Mouse (Mus musculus) neural tube, embryonic 11.5 days (tissue): ENCODE results near the gene Mef2c. TPM values are rescaled to one million over a fixed set of nuclear protein-coding genes. Genes with fewer than 3 reads are reported as not detected.

Source experiments
- ATAC-seq: fragments of 200-750 bp; cut with Nextera tagmentation; 2 replicates; pipeline ENCODE4 v1.8.0; 2017; ENCODE audit warnings: moderate number of reproducible peaks, mild to moderate bottlenecking, moderate TSS enrichment, moderate library complexity; ENCODE audit not compliant: insufficient read depth, low FRiP score, low TSS enrichment
- DNase-seq: peaks from one replicate; pipeline ENCODE4 v3.0.0-alpha.2; 2015; ENCODE audit warnings: low spot score
- H3K27ac ChIP-seq: fragments of 300-500 bp; sonication (generic); 2 replicates; pipeline ENCODE4 v1.5.1; 2014; ENCODE audit warnings: low read depth, mild to moderate bottlenecking, low read length
- H3K27me3 ChIP-seq: fragments of 300-500 bp; sonication (generic); 2 replicates; pipeline ENCODE4 v1.6.1; 2014; ENCODE audit warnings: mild to moderate bottlenecking, low read length, mixed read lengths; ENCODE audit not compliant: control insufficient read depth, insufficient read depth
- H3K36me3 ChIP-seq: fragments of 300-500 bp; sonication (generic); 2 replicates; pipeline ENCODE4 v1.6.1; 2014; ENCODE audit warnings: mild to moderate bottlenecking, low read length, moderate library complexity, mixed read lengths; ENCODE audit not compliant: control insufficient read depth, insufficient read depth
- H3K4me1 ChIP-seq: fragments of 300-500 bp; sonication (generic); 2 replicates; pipeline ENCODE4 v1.6.1; 2014; ENCODE audit warnings: low read length, mixed read lengths; ENCODE audit not compliant: control insufficient read depth, insufficient read depth
- H3K4me2 ChIP-seq: fragments of 300-500 bp; sonication (generic); 2 replicates; pipeline ENCODE4 v1.6.1; 2014; ENCODE audit warnings: low read depth, mild to moderate bottlenecking, moderate library complexity
- H3K4me3 ChIP-seq: fragments of 300-500 bp; sonication (generic); 2 replicates; pipeline ENCODE4 v1.5.1; 2014; ENCODE audit warnings: low read depth, low read length
- H3K9ac ChIP-seq: fragments of 300-500 bp; sonication (generic); 2 replicates; pipeline ENCODE4 v1.6.1; 2014; ENCODE audit warnings: mild to moderate bottlenecking, low read length
- H3K9me3 ChIP-seq: fragments of 300-500 bp; sonication (generic); 2 replicates; pipeline ENCODE4 v1.6.1; 2016; ENCODE audit warnings: low read length; ENCODE audit not compliant: control insufficient read depth
- WGBS: fragments of 180-500 bp; shearing (Covaris S2); extraction: QIAGEN DNeasy Blood & Tissue Kit; methylation state at CpG from one replicate; pipeline ENCODE4 v1.1.7; 2014; 5-methylcytosine and 5-hydroxymethylcytosine counted together
- polyA plus RNA-seq: library from polyadenylated mRNA; unstranded; fragments of >200 nt; fragmentation: Nextera tagmentation; extraction: Ambion mirVana; gene quantifications from 2 replicates; pipeline ENCODE4 v1.2.1, GENCODE M21; 2014

Gene Mef2c
- polyA plus RNA-seq, 1 experiment from 2014 or later: 34.4 TPM

- Histone ChIP-seq H3K36me3 (no peaks in the 10 kb centered on the region), H3K4me3 (no peak overlapping the region), H3K4me1 (peaks cover 8% of the 10 kb centered on the region; the same call in 1 of the 2 replicates), H3K9me3 (no peaks in the 10 kb centered on the region), H3K27ac (no peak overlapping the region), H3K27me3 (no peaks in the 10 kb centered on the region), H3K9ac (no peak overlapping the region), H3K4me2 (no peak overlapping the region)
- DNase-seq: peak; percentile 16
- no peak for ATAC-seq
- 55% methylated on average over 3 of the region's 3 CpGs for WGBS
These were observed 100.5 kb downstream of the Mef2c start for GRCm38 (mm10) chr13:83604320-83604719.

GRCm38 (mm10) chr13:83604785-83605184 lies 101.0 kb downstream of the Mef2c start:
- ATAC-seq: peak; percentile 42
- Histone ChIP-seq H3K27ac (no peak overlapping the region), H3K36me3 (no peaks in the 10 kb centered on the region), H3K4me1 (peaks cover 8% of the 10 kb centered on the region; the same call in 1 of the 2 replicates), H3K9ac (no peak overlapping the region), H3K9me3 (no peaks in the 10 kb centered on the region), H3K27me3 (no peaks in the 10 kb centered on the region), H3K4me3 (no peak overlapping the region), H3K4me2 (no peak overlapping the region)
- 20% methylated on average over 4 of the region's 4 CpGs for WGBS
- peak; percentile 31 for DNase-seq

GRCm38 (mm10) chr13:83607883-83608581 lies 104.2 kb downstream of the Mef2c start:
- no peaks in the 10 kb centered on the region for H3K9me3 ChIP-seq
- H3K27me3 ChIP-seq: no peaks in the 10 kb centered on the region
- ATAC-seq (0 out of 2 replicates have a peak, but pooled peaks have one; percentile 21), DNase-seq (peak; percentile 20)
- H3K36me3 ChIP-seq: no peaks in the 10 kb centered on the region
- no peak overlapping the region for H3K27ac ChIP-seq
- no peak overlapping the region for H3K4me3 ChIP-seq
- no peak overlapping the region for H3K4me2 ChIP-seq
- no peak overlapping the region for H3K9ac ChIP-seq
- 65% methylated on average over 4 of the region's 4 CpGs for WGBS
- peaks cover 8% of the 10 kb centered on the region; the same call in 1 of the 2 replicates for H3K4me1 ChIP-seq

GRCm38 (mm10) chr13:83608851-83609516 lies 105.2 kb downstream of the Mef2c start:
- ATAC-seq: no peak
- Histone ChIP-seq H3K4me1 (peaks cover 6% of the 10 kb centered on the region; the same call in 1 of the 2 replicates), H3K9me3 (no peaks in the 10 kb centered on the region)

GRCm38 (mm10) chr13:83609517-83609878 lies 105.7 kb downstream of the Mef2c start:
- 61% methylated on average over 3 of the region's 3 CpGs for WGBS

More at GRCm38 (mm10) chr13:83608851-83609516, 105.2 kb downstream of the Mef2c start:
- no peak overlapping the region for H3K27ac ChIP-seq
- DNase-seq: no peak
- no peaks in the 10 kb centered on the region for H3K27me3 ChIP-seq
- no peak overlapping the region for H3K9ac ChIP-seq
- 57% methylated on average over 3 of the region's 3 CpGs for WGBS
- H3K4me3 ChIP-seq: no peak overlapping the region
- no peaks in the 10 kb centered on the region for H3K36me3 ChIP-seq
- no peak overlapping the region for H3K4me2 ChIP-seq

GRCm38 (mm10) chr13:83610124-83610523 lies 106.3 kb downstream of the Mef2c start:
- H3K4me1 ChIP-seq: no peaks in the 10 kb centered on the region
- 81% methylated on average over 8 of the region's 8 CpGs for WGBS
- DNase-seq (no peak), ATAC-seq (no peak)
- H3K4me2 ChIP-seq: no peak overlapping the region
- H3K27ac ChIP-seq: no peak overlapping the region
- no peaks in the 10 kb centered on the region for H3K36me3 ChIP-seq
- H3K9me3 ChIP-seq: no peaks in the 10 kb centered on the region
- no peak overlapping the region for H3K4me3 ChIP-seq
- no peaks in the 10 kb centered on the region for H3K27me3 ChIP-seq
- no peak overlapping the region for H3K9ac ChIP-seq

More at GRCm38 (mm10) chr13:83609517-83609878, 105.7 kb downstream of the Mef2c start:
- no peak overlapping the region for H3K4me3 ChIP-seq
- no peak overlapping the region for H3K4me2 ChIP-seq
- H3K4me1 ChIP-seq: peaks cover 6% of the 10 kb centered on the region; the same call in 1 of the 2 replicates
- ATAC-seq (no peak), DNase-seq (no peak)
- no peaks in the 10 kb centered on the region for H3K9me3 ChIP-seq
- no peaks in the 10 kb centered on the region for H3K27me3 ChIP-seq
- H3K9ac ChIP-seq: no peak overlapping the region
- no peak overlapping the region for H3K27ac ChIP-seq
- no peaks in the 10 kb centered on the region for H3K36me3 ChIP-seq

GRCm38 (mm10) chr13:83612195-83612594 lies 108.4 kb downstream of the Mef2c start:
- Histone ChIP-seq H3K9me3 (no peaks in the 10 kb centered on the region), H3K4me1 (no peaks in the 10 kb centered on the region), H3K27me3 (no peaks in the 10 kb centered on the region), H3K4me3 (no peak overlapping the region), H3K36me3 (no peaks in the 10 kb centered on the region), H3K4me2 (no peak overlapping the region), H3K9ac (no peak overlapping the region), H3K27ac (no peak overlapping the region)
- ATAC-seq: no peak
- whole genome bisulfite sequencing: 65% methylated on average over 1 of the region's 1 CpGs
- peak; percentile 25 for DNase-seq

- H3K27ac ChIP-seq: no peak overlapping the region
- 87% methylated on average over 3 of the region's 3 CpGs for WGBS
These were observed 112.0 kb downstream of the Mef2c start for GRCm38 (mm10) chr13:83615875-83616274.

GRCm38 (mm10) chr13:83624651-83625050 lies 120.8 kb downstream of the Mef2c start:
- Histone ChIP-seq H3K9ac (no peak overlapping the region), H3K4me3 (no peak overlapping the region), H3K27me3 (no peaks in the 10 kb centered on the region), H3K9me3 (no peaks in the 10 kb centered on the region), H3K4me2 (no peak overlapping the region), H3K36me3 (no peaks in the 10 kb centered on the region), H3K4me1 (no peaks in the 10 kb centered on the region), H3K27ac (no peak overlapping the region)
- no peak for DNase-seq
- 93% methylated on average over 4 of the region's 4 CpGs for WGBS
- ATAC-seq: no peak

More at GRCm38 (mm10) chr13:83615875-83616274, 112.0 kb downstream of the Mef2c start:
- no peaks in the 10 kb centered on the region for H3K4me1 ChIP-seq
- no peak overlapping the region for H3K4me2 ChIP-seq
- no peak overlapping the region for H3K4me3 ChIP-seq
- no peaks in the 10 kb centered on the region for H3K36me3 ChIP-seq
- no peaks in the 10 kb centered on the region for H3K27me3 ChIP-seq
- no peak for DNase-seq
- no peaks in the 10 kb centered on the region for H3K9me3 ChIP-seq
- ATAC-seq: no peak
- H3K9ac ChIP-seq: no peak overlapping the region
